15 mouse cellular contexts compared by ENCODE assay signal in the genomic region with DNA sequence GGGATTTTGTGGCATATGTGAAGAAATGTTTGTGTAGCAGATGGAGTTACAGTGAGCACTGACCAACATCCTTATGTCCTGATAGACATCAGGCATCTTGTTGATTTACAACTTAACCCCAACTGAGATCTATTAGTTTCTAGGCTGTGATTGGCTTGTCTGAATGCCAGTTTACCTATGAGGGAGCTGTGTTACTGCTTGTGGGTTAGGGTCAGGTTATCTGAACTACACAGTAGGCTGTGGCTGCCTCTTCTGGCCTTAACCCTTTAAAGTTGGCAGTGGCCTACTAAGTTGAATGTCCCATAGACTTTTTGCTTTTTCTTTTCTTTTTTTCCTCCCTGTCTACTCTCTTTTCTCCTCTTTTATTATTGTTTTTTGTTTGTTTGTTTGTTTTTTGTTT.
A peak's percentile ranks its signal among the peaks of the same experiment; 100 is the strongest.
DNase-seq lines count a peak whose midpoint lies in the region; ATAC-seq and TF ChIP-seq lines count a peak whose summit lies in the region.
"Had no signal": no experiment of that assay in that cellular context is flagged by ENCODE, and none has a peak within 500 bp of the region (broad histone marks: within the 10 kb centered on the region; RNA-seq: fewer than 3 reads in every experiment).

No protein-coding gene starts in this region.

- no peak for TF ChIP-seq EP300 in stomach, postnatal 0 days (optimal IDR thresholded peaks at IDR 0.05)

- no peaks in the 10 kb centered on the region for H3K9me3 ChIP-seq in heart, embryonic 13.5 days
- no peaks in the 10 kb centered on the region for H3K9me3 ChIP-seq in lung, embryonic 15.5 days
- no peaks in the 10 kb centered on the region for H3K9me3 ChIP-seq in liver, embryonic 12.5 days (replicated peaks)
- no peaks in the 10 kb centered on the region for H3K9me3 ChIP-seq in stomach, postnatal 0 days (ENCODE audit: control insufficient read depth, low read length)
- H3K9me3 ChIP-seq: neural tube, embryonic 12.5 days had no signal

- H3K36me3 ChIP-seq in heart, embryonic 13.5 days: no peaks in the 10 kb centered on the region
- no peaks in the 10 kb centered on the region for H3K36me3 ChIP-seq in lung, embryonic 15.5 days
- H3K36me3 ChIP-seq in liver, embryonic 12.5 days: no peaks in the 10 kb centered on the region
- no peaks in the 10 kb centered on the region for H3K36me3 ChIP-seq in stomach, postnatal 0 days (ENCODE audit: control insufficient read depth, insufficient read depth, low read length)
- H3K36me3 ChIP-seq: neural tube, embryonic 12.5 days had no signal

- DNase-seq in heart, postnatal 4 days: no peak
- DNase-seq in lung, postnatal 36 days: no peak
- DNase-seq in stomach, postnatal 0 days (ENCODE audit: low spot score): no peak
- DNase-seq in adipocyte (ENCODE audit: low spot score): no peak
- DNase-seq: cerebellum, adult 2 months; embryo, embryonic 11 days; heart, postnatal 36 days; layer of hippocampus, adult 9-11 months; midbrain, embryonic 14.5 days; retina, postnatal 1 day; thymus, adult 18-20 months had no signal

- H3K27me3 ChIP-seq in heart, embryonic 13.5 days (replicated peaks): no peaks in the 10 kb centered on the region
- H3K27me3 ChIP-seq in lung, embryonic 15.5 days: no peaks in the 10 kb centered on the region
- H3K27me3 ChIP-seq in liver, embryonic 12.5 days (replicated peaks): no peaks in the 10 kb centered on the region
- no peaks in the 10 kb centered on the region for H3K27me3 ChIP-seq in stomach, postnatal 0 days (ENCODE audit: control insufficient read depth, insufficient read depth, low read length)
- H3K27me3 ChIP-seq: neural tube, embryonic 12.5 days had no signal

- H3K4me1 ChIP-seq in heart, embryonic 13.5 days: peaks cover 52% of the 10 kb centered on the region
- peaks cover 46% of the 10 kb centered on the region for H3K4me1 ChIP-seq in lung, embryonic 15.5 days
- peaks cover 48% of the 10 kb centered on the region for H3K4me1 ChIP-seq in liver, embryonic 12.5 days
- peaks cover 10% of the 10 kb centered on the region for H3K4me1 ChIP-seq in stomach, postnatal 0 days (replicated peaks; ENCODE audit: control insufficient read depth, insufficient read depth)

- no peak for ATAC-seq in heart, embryonic 13.5 days (ENCODE audit: extremely low read depth, insufficient number of reproducible peaks, low FRiP score, low TSS enrichment)
- ATAC-seq in lung, embryonic 15.5 days (ENCODE audit: borderline replicate concordance, extremely low read depth, low FRiP score, low TSS enrichment): no peak
- peak; percentile 66; the same call in 1 of the 2 replicates for ATAC-seq in liver, embryonic 12.5 days
- ATAC-seq in stomach, postnatal 0 days (ENCODE audit: low FRiP score, low TSS enrichment): no peak

- H3K4me3 ChIP-seq in heart, embryonic 13.5 days: no peak overlapping the region
- H3K4me3 ChIP-seq in lung, embryonic 15.5 days: no peak overlapping the region
- H3K4me3 ChIP-seq in liver, embryonic 12.5 days: no peak overlapping the region
- H3K4me3 ChIP-seq in stomach, postnatal 0 days (ENCODE audit: low read depth, low read length): no peak overlapping the region
- H3K4me3 ChIP-seq: neural tube, embryonic 12.5 days had no signal

- 0 out of 2 replicates have a peak overlapping the region, but pooled peaks have one; percentile 40 for H3K4me2 ChIP-seq in heart, embryonic 13.5 days
- H3K4me2 ChIP-seq in lung, embryonic 15.5 days: no peak overlapping the region
- peak overlapping the region; percentile 36; the same call in 1 of the 2 replicates for H3K4me2 ChIP-seq in liver, embryonic 12.5 days
- H3K4me2 ChIP-seq in stomach, postnatal 0 days (replicated peaks; ENCODE audit: low read depth): no peak overlapping the region
- H3K4me2 ChIP-seq: neural tube, embryonic 12.5 days had no signal

- no peak overlapping the region for H3K9ac ChIP-seq in heart, embryonic 13.5 days
- no peak overlapping the region for H3K9ac ChIP-seq in lung, embryonic 15.5 days
- H3K9ac ChIP-seq in liver, embryonic 12.5 days: no peak overlapping the region
- H3K9ac ChIP-seq in stomach, postnatal 0 days (ENCODE audit: low read length): no peak overlapping the region
- H3K9ac ChIP-seq: neural tube, embryonic 12.5 days had no signal

- no peak for TF ChIP-seq CTCF in stomach, postnatal 0 days (IDR thresholded peaks at IDR 0.05; ENCODE audit: low read depth)

- H3K27ac ChIP-seq in heart, embryonic 13.5 days (replicated peaks): peak overlapping the region; percentile 9
- H3K27ac ChIP-seq in lung, embryonic 15.5 days: 0 out of 2 replicates have a peak overlapping the region, but pooled peaks have one; percentile 3
- no peak overlapping the region for H3K27ac ChIP-seq in liver, embryonic 12.5 days
- peak overlapping the region; percentile 45 for H3K27ac ChIP-seq in stomach, postnatal 0 days (replicated peaks)
- H3K27ac ChIP-seq: neural tube, embryonic 12.5 days had no signal

Comparison
In these comparisons a context has a peak if more than half of its experiments do, and no peak if none do; other contexts are left out.
1. H3K4me2 ChIP-seq: peak in heart, embryonic 13.5 days (single experiment) and liver, embryonic 12.5 days (single experiment); none in lung, embryonic 15.5 days (single experiment) and stomach, postnatal 0 days (single experiment).